Mouse (Mus musculus): ENCODE data around the gene Zfp791.

DNA sequence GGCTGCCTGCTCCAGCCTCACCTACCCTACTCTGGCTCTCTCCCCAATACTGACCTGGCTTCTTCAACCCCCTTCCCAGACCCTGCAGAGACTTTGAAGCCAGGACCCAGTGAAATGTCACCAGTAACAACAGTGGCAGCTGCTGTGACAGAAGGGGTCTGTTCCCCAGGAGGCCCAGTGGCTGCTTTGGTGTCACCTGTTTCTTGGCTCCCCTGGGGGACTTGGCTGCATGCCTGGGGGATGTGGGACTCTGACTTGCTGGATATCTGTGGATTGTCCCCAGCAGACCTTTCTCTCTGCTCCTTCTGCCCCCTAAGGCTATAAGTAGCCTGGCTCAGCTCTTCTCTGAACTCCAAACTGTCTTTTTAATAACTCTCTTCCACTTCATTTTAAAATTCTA lies 54.9 kb downstream of the Zfp791 start, which contains the start of gene Gm5741:
- TF ChIP-seq EP300 (IDR thresholded peaks at IDR 0.05; ENCODE audit: low read depth) (no peak), CTCF (IDR thresholded peaks at IDR 0.05; ENCODE audit: low read depth) (no peak)

Data from heart, postnatal 0 days (tissue).